Mouse (Mus musculus) thymus, postnatal 4 days (tissue): Measurements from ENCODE around the gene Gm43191.

Experiments
- DNase-seq: peaks from one replicate; pipeline ENCODE4 v3.0.0; 2021

Gm43191 gene

DNA sequence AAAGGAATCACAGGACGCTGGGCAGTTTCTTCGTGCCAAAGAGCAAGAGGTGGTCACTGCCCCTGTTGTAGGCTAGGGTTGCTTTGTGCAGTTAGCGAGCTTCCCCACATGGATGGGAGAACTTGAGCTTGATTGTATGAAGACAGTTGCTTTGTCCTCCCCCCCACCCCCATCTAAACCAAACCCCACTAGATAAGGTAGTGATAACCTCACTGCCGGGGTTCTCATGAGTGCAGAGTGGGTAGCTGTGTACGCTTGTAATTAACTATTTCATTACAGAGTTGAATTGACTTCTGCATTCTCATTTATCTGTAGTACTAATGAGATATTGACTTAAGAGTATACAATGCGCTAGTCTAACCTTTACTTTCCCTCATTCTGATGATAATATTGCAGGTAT lies 62.2 kb downstream of the Gm43191 start:
- no peak for DNase-seq

DNA sequence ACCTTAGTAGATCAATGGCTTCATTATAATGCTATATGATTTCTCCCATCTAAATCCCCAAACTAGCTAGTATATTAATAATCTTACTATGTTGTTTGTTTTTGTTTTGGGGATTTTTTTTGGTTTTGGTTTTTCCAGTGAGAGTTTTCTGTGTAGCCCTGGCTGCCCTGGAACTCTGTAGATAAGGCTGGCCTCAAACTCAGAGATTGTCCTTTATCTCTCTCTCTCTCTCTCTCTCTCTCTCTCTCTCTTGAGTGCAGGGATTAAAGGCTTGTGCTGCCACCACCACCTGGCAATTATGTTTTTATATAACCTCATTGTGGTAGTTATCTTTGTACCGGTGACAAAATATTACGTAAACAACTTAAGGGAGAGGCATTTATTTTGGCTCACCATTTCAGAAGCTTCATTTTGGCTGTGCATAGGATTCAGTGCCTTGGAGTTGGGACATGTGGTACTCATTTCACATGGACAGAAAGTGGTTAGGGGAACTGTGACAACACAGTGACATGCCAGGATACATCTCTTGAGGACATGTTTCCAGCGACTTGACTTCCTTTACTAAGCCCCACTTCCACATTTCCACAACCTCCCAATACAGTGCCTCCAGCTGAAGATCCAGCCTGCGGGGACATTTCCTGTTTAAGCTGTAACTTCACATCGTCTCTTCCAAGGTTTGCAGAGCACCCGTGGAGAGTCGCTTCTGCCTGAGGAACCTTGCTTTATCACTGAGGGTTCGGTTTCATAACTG lies 65.6 kb downstream of the Gm43191 start:
- DNase-seq, result no peak

DNA sequence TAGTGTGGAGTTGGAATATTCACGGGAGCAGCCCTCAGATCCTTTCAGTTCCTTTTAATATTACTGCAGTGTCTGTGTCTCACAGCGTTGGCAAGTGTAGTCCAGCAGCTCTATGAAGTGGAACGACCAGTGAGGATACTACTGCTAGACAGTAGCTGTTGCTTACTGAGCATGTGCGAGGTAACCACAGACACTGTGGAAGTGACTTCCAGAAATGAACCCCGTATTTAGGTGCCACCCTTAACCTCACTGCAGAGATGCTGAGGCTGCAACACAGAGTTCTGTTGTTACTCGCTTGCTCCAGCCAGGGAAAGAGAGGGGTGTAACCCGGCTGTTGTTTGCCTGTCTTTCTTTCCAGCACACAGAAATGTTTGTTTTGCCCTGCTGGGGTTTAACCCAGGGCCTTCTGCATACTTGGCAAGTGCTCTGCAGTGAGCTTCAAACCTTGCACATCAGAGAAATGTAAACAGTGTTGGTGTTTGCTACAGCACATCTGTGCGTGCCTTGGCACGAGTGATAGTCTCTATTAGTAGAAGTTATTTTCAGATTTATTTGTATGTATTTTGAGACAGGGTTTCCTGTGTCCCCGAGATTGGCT lies 66.7 kb downstream of the Gm43191 start, which contains the start of gene Trmt13:
Gene Trmt13 (minus strand): TSS at position 293 of the 598 bp plus-strand sequence.
- no peak for DNase-seq

DNA sequence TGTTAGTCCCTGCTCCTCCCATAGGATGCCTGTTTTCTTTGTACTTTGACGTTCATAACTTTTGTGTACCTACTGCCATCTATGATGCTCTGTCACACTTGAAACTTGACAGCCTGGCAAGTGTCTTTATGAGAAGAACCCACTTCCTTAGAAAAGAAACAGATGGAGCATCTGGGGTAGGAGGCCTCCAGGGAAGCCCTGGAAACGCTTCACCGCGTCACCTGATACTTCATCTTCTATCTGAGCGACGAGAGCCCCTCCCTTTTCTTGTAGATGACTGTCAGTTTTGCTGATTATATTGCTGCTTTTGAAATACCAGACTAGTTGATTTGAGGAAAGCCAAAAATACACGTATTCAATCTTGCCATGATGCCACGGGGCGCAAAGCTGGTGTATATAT lies 76.5 kb downstream of the Gm43191 start:
- DNase-seq, result no peak

DNA sequence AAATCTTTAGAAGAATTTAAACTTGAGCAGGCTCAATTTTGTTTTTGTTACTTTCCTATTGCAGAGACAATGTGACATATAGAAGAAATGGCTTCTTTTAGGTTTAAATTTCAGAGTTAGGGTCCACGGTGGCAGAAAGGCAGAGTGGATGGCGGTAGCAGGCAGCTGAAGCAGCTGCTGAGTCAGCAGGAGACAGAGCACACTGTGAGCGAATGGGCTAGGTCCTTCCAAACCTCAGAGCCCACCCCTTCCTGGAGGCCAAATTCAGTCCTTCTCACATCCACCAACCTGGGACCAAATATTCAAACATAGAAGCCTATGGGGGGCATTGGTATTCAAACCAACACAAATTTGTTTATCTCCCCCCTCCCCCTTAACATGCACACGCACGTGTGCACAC lies 79.3 kb downstream of the Gm43191 start:
- DNase-seq, result no peak

DNA sequence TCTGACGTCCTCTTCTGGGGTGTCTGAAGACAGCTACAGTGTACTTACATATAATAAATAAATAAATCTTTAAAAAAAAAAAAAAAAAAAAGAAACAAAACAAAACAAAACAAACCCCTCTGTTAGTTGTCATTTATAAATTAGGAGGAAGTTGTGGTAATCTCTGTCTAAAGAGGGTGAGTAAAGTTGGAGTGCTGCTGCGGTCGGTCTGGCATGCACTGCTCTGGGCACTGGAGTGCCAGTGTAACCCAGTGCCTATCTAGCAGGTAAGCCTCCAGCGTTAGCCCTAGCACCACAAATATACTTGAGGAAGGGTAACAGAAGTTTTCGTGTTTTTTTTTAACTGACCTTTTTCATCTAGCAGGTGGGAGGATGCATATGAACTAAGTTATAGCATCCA lies 80.1 kb downstream of the Gm43191 start:
- DNase-seq, result no peak

DNA sequence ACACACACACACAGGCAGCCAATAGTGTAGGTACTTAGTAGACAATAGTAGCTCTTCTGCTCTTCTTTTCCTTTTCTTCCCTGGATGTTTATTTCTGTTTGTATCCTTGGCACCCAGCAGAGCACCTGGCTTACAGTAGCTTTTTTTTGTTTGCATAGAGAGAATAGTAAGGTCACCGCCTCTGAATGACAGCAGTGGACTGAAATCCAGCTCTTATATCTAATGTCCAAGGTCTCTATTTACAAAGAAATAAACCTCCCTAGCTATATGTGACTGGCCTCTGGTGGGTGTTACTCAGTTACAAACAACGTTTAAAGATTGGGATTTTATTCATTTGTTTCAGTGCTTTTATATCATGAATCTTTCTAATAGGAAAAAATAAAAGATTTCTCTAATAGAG lies 81.4 kb downstream of the Gm43191 start:
- no peak for DNase-seq

DNA sequence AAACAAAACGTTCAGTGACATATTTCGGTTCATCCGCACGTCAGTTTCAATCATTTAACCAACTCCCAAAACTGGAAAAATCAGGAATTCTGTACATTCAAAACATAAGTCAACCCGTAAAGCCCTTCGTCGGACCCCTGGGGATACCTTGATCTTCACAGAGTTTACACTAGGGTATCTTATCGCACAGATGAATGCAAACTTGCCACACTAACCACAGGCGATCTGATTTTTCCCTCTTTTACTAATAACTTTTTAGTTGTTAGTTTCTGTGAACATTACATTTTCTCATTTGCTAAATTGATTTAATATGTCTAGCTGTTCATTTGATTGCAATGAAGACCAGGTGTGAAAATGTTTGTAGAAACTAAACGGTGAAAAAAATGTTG lies 85.5 kb downstream of the Gm43191 start:
- DNase-seq, result no peak

DNA sequence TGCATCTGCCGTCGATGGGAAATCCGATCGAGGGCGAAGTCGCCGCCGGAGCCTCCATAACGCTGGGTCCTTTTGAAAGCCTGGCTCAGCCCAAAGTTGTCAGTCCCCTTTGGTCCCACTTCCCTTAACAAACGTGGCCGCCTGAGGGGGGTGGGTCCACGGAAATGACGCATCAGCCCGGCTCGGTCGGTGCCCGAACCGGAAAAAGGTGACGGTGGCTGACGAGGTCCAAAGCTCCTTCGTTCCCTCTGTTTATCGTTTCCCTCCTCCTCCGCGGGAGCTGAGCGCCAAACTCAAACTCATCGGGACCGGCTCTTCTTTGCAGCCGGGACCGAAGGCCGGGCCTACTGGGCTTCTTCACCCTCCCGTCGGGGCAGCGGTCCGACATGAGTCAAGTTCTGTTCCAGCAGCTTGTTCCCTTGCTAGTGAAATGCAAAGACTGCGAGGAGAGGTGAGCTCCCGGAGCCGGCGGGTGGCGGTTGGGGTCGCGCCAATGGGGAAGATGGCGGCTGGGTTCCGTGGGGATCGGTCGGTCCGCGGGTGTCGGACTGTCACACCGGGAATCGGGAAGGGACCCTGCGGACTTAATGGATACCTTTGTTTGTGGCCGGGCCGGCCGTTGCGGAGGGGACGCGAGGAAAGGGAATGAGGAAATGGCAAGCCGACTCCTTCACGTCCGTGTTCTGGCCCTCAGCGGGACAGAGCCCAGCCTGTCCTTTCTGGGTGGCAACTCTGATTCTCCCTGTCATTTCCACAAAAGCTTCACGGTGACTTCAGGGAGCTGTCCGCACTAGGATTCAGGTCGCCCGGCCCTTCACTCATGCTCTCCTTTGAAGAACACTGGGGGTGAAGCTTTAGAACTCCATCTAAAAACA lies 86.1 kb downstream of the Gm43191 start, which contains the start of gene Sass6:
Gene Sass6 (plus strand): TSS at position 255 of the 875 bp plus-strand sequence.
- DNase-seq, result peak; percentile 99

DNA sequence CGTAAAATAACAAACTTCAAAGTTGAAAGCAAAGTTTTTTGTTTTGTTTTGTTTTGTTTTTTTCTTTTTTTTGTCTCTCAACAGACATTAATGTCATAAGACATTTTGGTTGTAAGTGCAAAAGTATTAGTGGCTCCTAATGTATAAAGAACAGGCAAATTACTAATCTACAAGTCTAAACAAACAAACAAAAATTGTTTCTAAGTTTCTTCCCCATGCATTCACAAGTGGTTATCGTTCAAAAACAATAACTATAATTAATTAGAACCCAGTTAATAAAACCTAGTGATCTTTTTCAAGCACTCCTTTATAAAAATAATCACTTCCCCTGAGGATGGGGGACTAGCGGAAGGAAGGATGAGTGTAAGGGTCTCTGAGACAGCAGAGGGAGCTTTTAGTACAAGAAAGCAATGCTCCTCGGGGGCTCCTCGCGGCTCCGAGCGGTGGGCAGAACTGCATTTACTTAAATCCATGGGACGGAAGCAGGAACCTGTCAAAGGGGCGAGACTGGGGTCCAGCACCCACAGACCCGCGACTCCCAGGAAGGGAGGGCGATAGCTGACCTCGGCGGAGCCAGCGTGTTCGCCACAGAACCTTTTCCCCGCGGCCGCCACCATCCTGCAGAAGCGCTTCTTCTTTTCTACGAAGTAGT lies 86.9 kb downstream of the Gm43191 start:
- DNase-seq, result no peak
